8 mouse cellular contexts compared by ENCODE assay signal in genomic region chr9:7714062-7714907, GRCm38 (mm10). TPM values are rescaled to one million over a fixed set of nuclear protein-coding genes. Genes with fewer than 3 reads are reported as not detected.
DNase-seq lines count a peak whose midpoint lies in the region; ATAC-seq and TF ChIP-seq lines count a peak whose summit lies in the region.

No protein-coding gene starts in this region.

- H3K27me3 ChIP-seq in E14TG2a.4 (ENCODE audit: insufficient read depth, low read length): no peaks in the 10 kb centered on the region
- H3K27me3 ChIP-seq in kidney, embryonic 16.5 days (ENCODE audit: insufficient read depth, low read length): no peaks in the 10 kb centered on the region

- TF ChIP-seq CTCF in E14TG2a.4 (conservative IDR thresholded peaks at IDR 0.05; ENCODE audit: low read length): peak; percentile 51
- TF ChIP-seq CTCF in lung, adult 2 months (IDR thresholded peaks at IDR 0.05; ENCODE audit: insufficient read depth, low read length): peak; percentile 20; the same call in 1 of the 2 replicates

- no peaks in the 10 kb centered on the region for H3K36me3 ChIP-seq in E14TG2a.4 (ENCODE audit: insufficient read depth, low read length)
- H3K36me3 ChIP-seq in kidney, embryonic 16.5 days (ENCODE audit: insufficient read depth, low read length): no peaks in the 10 kb centered on the region

- no peak overlapping the region for H3K4me2 ChIP-seq in kidney, embryonic 16.5 days (replicated peaks; ENCODE audit: low read depth, low read length)

- no peak overlapping the region for H3K4me3 ChIP-seq in E14TG2a.4 (replicated peaks; ENCODE audit: low read length)
- no peak overlapping the region for H3K4me3 ChIP-seq in kidney, embryonic 16.5 days (ENCODE audit: low read length)
- no peak overlapping the region for H3K4me3 ChIP-seq in lung, adult 2 months (replicated peaks; ENCODE audit: extremely low read depth, low read depth, low read length)

- TF ChIP-seq POLR2A in lung, adult 2 months (IDR thresholded peaks at IDR 0.05; ENCODE audit: borderline replicate concordance, extremely low read depth, low read depth, low read length): no peak

- peaks cover 24% of the 10 kb centered on the region for H3K4me1 ChIP-seq in E14TG2a.4 (replicated peaks; ENCODE audit: low read depth, low read length)
- H3K4me1 ChIP-seq in kidney, embryonic 16.5 days (ENCODE audit: insufficient read depth, low read length): no peaks in the 10 kb centered on the region
- no peaks in the 10 kb centered on the region for H3K4me1 ChIP-seq in lung, adult 2 months (ENCODE audit: control insufficient read depth, insufficient read depth, low read length)

- peak; percentile 74 for DNase-seq in 3T3-L1 (ENCODE audit: low read depth, low spot score)
- DNase-seq in cerebellum, adult 8-10 months: peak; percentile 46
- peak; percentile 11 to 69 for DNase-seq in frontal cortex, adult 2 months (ENCODE audit: extremely low spot score in 1 of 2, low spot score in 1 of 2)
- DNase-seq in lung, adult 2 months: peak; percentile 23
- no peak for DNase-seq in ovary, adult 18-20 months (ENCODE audit: low spot score)

- WGBS in kidney, embryonic 16.5 days: 42% methylated on average over 4 of the region's 4 CpGs
- 28% methylated on average over 4 of the region's 4 CpGs for WGBS in lung, adult 2 months

- H3K27ac ChIP-seq in kidney, embryonic 16.5 days (ENCODE audit: low read length): no peak overlapping the region

- H3K9ac ChIP-seq in kidney, embryonic 16.5 days (replicated peaks; ENCODE audit: low read length): no peak overlapping the region

- ATAC-seq in kidney, embryonic 16.5 days (ENCODE audit: low FRiP score, low TSS enrichment): peak; percentile 51; the same call in 1 of the 2 replicates
- peak; percentile 87 for ATAC-seq in neutrophil, adult 5-6 weeks (ENCODE audit: extremely low read depth, insufficient number of reproducible peaks, low FRiP score, poor library complexity, severe bottlenecking)

- H3K9me3 ChIP-seq in E14TG2a.4 (ENCODE audit: low read length): no peaks in the 10 kb centered on the region; the same call in 1 of the 2 replicates
- H3K9me3 ChIP-seq in kidney, embryonic 16.5 days (ENCODE audit: low read length): no peaks in the 10 kb centered on the region

RNA-seq across cellular contexts. Expression of gene Mmp7, which starts 22.4 kb away (rescaled TPM):
- polyA plus RNA-seq in frontal cortex, adult 2 months (2012; rRNA removed): not detected in 2 replicates
- not detected in 2 replicates for polyA plus RNA-seq in kidney, embryonic 16.5 days (2015; fragmentation: Nextera tagmentation; extraction: Ambion mirVana)
- polyA plus RNA-seq in lung, adult 2 months (2012; rRNA removed): not detected in 2 replicates
- not detected in 2 replicates for total RNA-seq in neutrophil, adult 5-6 weeks (2017)

RNA-seq across cellular contexts. Expression of gene Tmem123, which starts 49.6 kb away (rescaled TPM):
- polyA plus RNA-seq in frontal cortex, adult 2 months (2012; rRNA removed): 15.5 and 16.6 TPM in 2 replicates
- polyA plus RNA-seq in kidney, embryonic 16.5 days (2015; fragmentation: Nextera tagmentation; extraction: Ambion mirVana): 95.3 and 101 TPM in 2 replicates
- 83.3 and 89.8 TPM in 2 replicates for polyA plus RNA-seq in lung, adult 2 months (2012; rRNA removed)
- total RNA-seq in neutrophil, adult 5-6 weeks (2017): 269 TPM in 2 replicates
